ENCODE assay signal across 9 mouse cellular contexts in genomic region chr9:50235908-50236307, GRCm38 (mm10).
DNase-seq lines count a peak whose midpoint lies in the region; ATAC-seq and TF ChIP-seq lines count a peak whose summit lies in the region.
"Had no signal": no experiment of that assay in that cellular context is flagged by ENCODE, and none has a peak within 500 bp of the region (broad histone marks: within the 10 kb centered on the region; RNA-seq: fewer than 3 reads in every experiment).

No protein-coding gene starts in this region.

- ATAC-seq in forebrain, embryonic 13.5 days, result peak; percentile 80
- ATAC-seq in midbrain, embryonic 12.5 days (ENCODE audit: low FRiP score, low read depth), result peak; percentile 65; the same call in 1 of the 2 replicates

- WGBS in forebrain, embryonic 13.5 days, result 12% methylated on average over 1 of the region's 1 CpGs
- 23% methylated on average over 1 of the region's 1 CpGs for WGBS in midbrain, embryonic 12.5 days
- 70% methylated on average over 1 of the region's 1 CpGs for WGBS in thymus, adult 2 months

- DNase-seq in heart, postnatal 36 days, result peak; percentile 2 to 5
- no peak for DNase-seq in heart, adult 8-10 months (ENCODE audit: low spot score)
- peak; percentile 12 for DNase-seq in adrenal gland, postnatal 14 days
- no peak for DNase-seq in left cerebral cortex, postnatal 14 days (ENCODE audit: low spot score in 2 of 2)
- DNase-seq in left cerebral cortex, postnatal 36 days (ENCODE audit: low spot score in 2 of 2), result no peak
- DNase-seq in thymus, adult 2 months, result no peak
- DNase-seq: liver, embryonic 13.5 days had no signal

- no peak overlapping the region for H3K9ac ChIP-seq in forebrain, embryonic 13.5 days
- no peak overlapping the region for H3K9ac ChIP-seq in midbrain, embryonic 12.5 days (replicated peaks)
- H3K9ac ChIP-seq: liver, embryonic 13.5 days had no signal

- TF ChIP-seq CTCF in thymus, adult 2 months (IDR thresholded peaks at IDR 0.05; ENCODE audit: borderline replicate concordance, control insufficient read depth, extremely low read depth, insufficient read depth, low read length, poor library complexity), result no peak

- peaks cover 6% of the 10 kb centered on the region for H3K27me3 ChIP-seq in forebrain, embryonic 13.5 days
- no peaks in the 10 kb centered on the region for H3K27me3 ChIP-seq in midbrain, embryonic 12.5 days
- no peaks in the 10 kb centered on the region for H3K27me3 ChIP-seq in thymus, adult 2 months (ENCODE audit: control insufficient read depth, insufficient read depth, low read length)
- H3K27me3 ChIP-seq: liver, embryonic 13.5 days had no signal

- peaks cover 37% of the 10 kb centered on the region for H3K4me1 ChIP-seq in forebrain, embryonic 13.5 days
- H3K4me1 ChIP-seq in midbrain, embryonic 12.5 days, result peaks cover 25% of the 10 kb centered on the region
- H3K4me1 ChIP-seq in thymus, adult 2 months (replicated peaks; ENCODE audit: control insufficient read depth, insufficient read depth, low read length), result no peaks in the 10 kb centered on the region
- H3K4me1 ChIP-seq: liver, embryonic 13.5 days had no signal

- peak overlapping the region; percentile 59 for H3K27ac ChIP-seq in forebrain, embryonic 13.5 days
- peak overlapping the region; percentile 35; the same call in 1 of the 2 replicates for H3K27ac ChIP-seq in midbrain, embryonic 12.5 days (replicated peaks)
- no peak overlapping the region for H3K27ac ChIP-seq in thymus, adult 2 months (ENCODE audit: control insufficient read depth, insufficient read depth, low read length)
- H3K27ac ChIP-seq: liver, embryonic 13.5 days had no signal

- TF ChIP-seq POLR2A in thymus, adult 2 months (IDR thresholded peaks at IDR 0.05; ENCODE audit: control insufficient read depth, extremely low read depth, insufficient read depth, low read length, poor library complexity), result no peak

- H3K4me2 ChIP-seq in forebrain, embryonic 13.5 days, result no peak overlapping the region
- H3K4me2 ChIP-seq in midbrain, embryonic 12.5 days (replicated peaks), result no peak overlapping the region
- H3K4me2 ChIP-seq: liver, embryonic 13.5 days had no signal

- intact Hi-C loops in heart, postnatal 36 days (cut with DNase I), result no loop called here
- intact Hi-C loops in left cerebral cortex, postnatal 14 days (cut with DNase I), result no loop called here
- intact Hi-C loops in left cerebral cortex, postnatal 36 days (cut with DNase I), result no loop called here

- no peaks in the 10 kb centered on the region for H3K36me3 ChIP-seq in forebrain, embryonic 13.5 days (ENCODE audit: poor library complexity, severe bottlenecking)
- no peaks in the 10 kb centered on the region for H3K36me3 ChIP-seq in midbrain, embryonic 12.5 days
- H3K36me3 ChIP-seq in thymus, adult 2 months (ENCODE audit: control insufficient read depth, insufficient read depth, low read length), result no peaks in the 10 kb centered on the region
- H3K36me3 ChIP-seq: liver, embryonic 13.5 days had no signal

- H3K4me3 ChIP-seq in forebrain, embryonic 13.5 days, result no peak overlapping the region
- no peak overlapping the region for H3K4me3 ChIP-seq in midbrain, embryonic 12.5 days
- no peak overlapping the region for H3K4me3 ChIP-seq in thymus, adult 2 months (ENCODE audit: control insufficient read depth, insufficient read depth, low read length)
- H3K4me3 ChIP-seq: liver, embryonic 13.5 days had no signal

- H3K9me3 ChIP-seq in forebrain, embryonic 13.5 days (replicated peaks), result no peaks in the 10 kb centered on the region
- H3K9me3 ChIP-seq in midbrain, embryonic 12.5 days, result no peaks in the 10 kb centered on the region
- H3K9me3 ChIP-seq: liver, embryonic 13.5 days had no signal

Comparison
In these comparisons a context has a peak if more than half of its experiments do, and no peak if none do; other contexts are left out.
1. DNase-seq: peak in heart, postnatal 36 days (2 of 2) and adrenal gland, postnatal 14 days (single experiment); none in heart, adult 8-10 months (single experiment), left cerebral cortex, postnatal 14 days (0 of 2), left cerebral cortex, postnatal 36 days (0 of 2) and thymus, adult 2 months (single experiment).